Mouse (Mus musculus) ES-Bruce4 (cell line): ENCODE measurements around the gene 9130019O22Rik.

Experiments used
- CTCF ChIP-seq: IDR thresholded peaks from one replicate; pipeline ENCODE4 v1.8.1; 2011; ENCODE audit warnings: low read depth, low read length
- EP300 ChIP-seq: IDR thresholded peaks from 2 replicates; pipeline ENCODE4 v1.6.1; 2011; ENCODE audit warnings: low read depth, low read length; ENCODE audit not compliant: insufficient read depth
- POLR2A ChIP-seq: IDR thresholded peaks from one replicate; pipeline ENCODE4 v1.8.1; 2011; ENCODE audit warnings: low read length; ENCODE audit not compliant: insufficient read depth

- TF ChIP-seq POLR2A (no peak), CTCF (no peak), EP300 (no peak)
These were observed at the start of gene 9130019O22Rik for GRCm38 (mm10) chr7:127386641-127387392.
